Mouse (Mus musculus): ENCODE data around the gene Fat3. TPM values are rescaled to one million over a fixed set of nuclear protein-coding genes. Genes with fewer than 3 reads are reported as not detected.

The Fat3 gene
- polyA plus RNA-seq, 1 experiment from 2014 or later: 0.09 TPM

GRCm38 (mm10) chr9:15912735-15913134 lies 588.4 kb downstream of the Fat3 start:
- H3K27me3 ChIP-seq: peaks cover 10% of the 10 kb centered on the region
- in situ Hi-C loops (cut with MboI; ENCODE audit: low pct_unique_long_range_greater_than_20kb): no loop called here
- ChIA-PET POLR2A (no interaction called here), CTCF (interaction anchor here (1.0 kb wide), 1 partner anchor 13 kb away, joined by 3 read pairs; no protein-coding TSS in a partner anchor)
- DNase-seq (ENCODE audit: low read depth, low spot score) (peak; percentile 42), ATAC-seq (peak; percentile 85)
- TF ChIP-seq CTCF (IDR thresholded peaks at IDR 0.05): no peak

- in situ Hi-C loops (cut with MboI; ENCODE audit: low pct_unique_long_range_greater_than_20kb): no loop called here
- POLR2A ChIA-PET: interaction anchor here (0.7 kb wide), 1 partner anchor 16 kb away, joined by 3 read pairs; no protein-coding TSS in a partner anchor
These were observed 591.5 kb downstream of the Fat3 start for GRCm38 (mm10) chr9:15909397-15910113.

GRCm38 (mm10) chr9:15903948-15904750 lies 596.9 kb downstream of the Fat3 start:
- ChIA-PET CTCF (interaction anchor here (1.7 kb wide), 1 partner anchor 24 kb away, joined by 5 read pairs; no protein-coding TSS in a partner anchor), POLR2A (no interaction called here)
- in situ Hi-C loops (cut with MboI; ENCODE audit: low pct_unique_long_range_greater_than_20kb): no loop called here
- ATAC-seq (no peak), DNase-seq (ENCODE audit: low read depth, low spot score) (no peak)
- TF ChIP-seq CTCF (IDR thresholded peaks at IDR 0.05): no peak
- H3K27me3 ChIP-seq: peaks cover 29% of the 10 kb centered on the region

More at GRCm38 (mm10) chr9:15909397-15910113, 591.5 kb downstream of the Fat3 start:
- ATAC-seq: no peak
- TF ChIP-seq CTCF (IDR thresholded peaks at IDR 0.05): no peak
- peaks cover 16% of the 10 kb centered on the region for H3K27me3 ChIP-seq
- no peak for DNase-seq (ENCODE audit: low read depth, low spot score)
- CTCF ChIA-PET: interaction anchor here (1.4 to 1.5 kb wide), 2 partner anchors 11 to 29 kb away, joined by 4 read pairs; no protein-coding TSS in a partner anchor

- no peak for DNase-seq (ENCODE audit: low read depth, low spot score)
- ChIA-PET POLR2A (no interaction called here), CTCF (interaction anchor here (0.6 to 1.2 kb wide), 2 partner anchors 11 to 204 kb away, joined by 3 to 4 read pairs; no protein-coding TSS in a partner anchor)
- H3K27me3 ChIP-seq: peaks cover 33% of the 10 kb centered on the region
- no peak for ATAC-seq
- no peak for TF ChIP-seq CTCF (IDR thresholded peaks at IDR 0.05)
- in situ Hi-C loops (cut with MboI; ENCODE audit: low pct_unique_long_range_greater_than_20kb): no loop called here
These were observed 603.0 kb downstream of the Fat3 start for GRCm38 (mm10) chr9:15898112-15898511.

- CTCF ChIA-PET: no interaction called here
- no peak for DNase-seq (ENCODE audit: low read depth, low spot score)
- in situ Hi-C loops (cut with MboI; ENCODE audit: low pct_unique_long_range_greater_than_20kb): loop anchor here (10.0 kb wide), 1 partner anchor 522 kb away; no protein-coding TSS in a partner anchor
- TF ChIP-seq CTCF (IDR thresholded peaks at IDR 0.05): no peak
- H3K27me3 ChIP-seq: peaks cover 35% of the 10 kb centered on the region
- ATAC-seq: no peak
- POLR2A ChIA-PET: no interaction called here
These were observed 614.3 kb downstream of the Fat3 start for GRCm38 (mm10) chr9:15886756-15887155.

GRCm38 (mm10) chr9:15880754-15881153 lies 620.3 kb downstream of the Fat3 start:
- no peak for TF ChIP-seq CTCF (IDR thresholded peaks at IDR 0.05)
- H3K27me3 ChIP-seq: peaks cover 19% of the 10 kb centered on the region
- ATAC-seq: no peak
- POLR2A ChIA-PET: no interaction called here
- in situ Hi-C loops (cut with MboI; ENCODE audit: low pct_unique_long_range_greater_than_20kb): loop anchor here (10.0 kb wide), 1 partner anchor 516 kb away; no protein-coding TSS in a partner anchor
- CTCF ChIA-PET: interaction anchor here (1.0 to 1.8 kb wide), 6 partner anchors 10 to 199 kb away, joined by 3 to 6 read pairs (median 4); no protein-coding TSS in a partner anchor
- no peak for DNase-seq (ENCODE audit: low read depth, low spot score)

GRCm38 (mm10) chr9:15880160-15880603 lies 620.9 kb downstream of the Fat3 start:
- ChIA-PET CTCF (interaction anchor here (0.7 to 1.8 kb wide), 9 partner anchors 10 to 497 kb away, joined by 3 to 6 read pairs (median 3); no protein-coding TSS in a partner anchor), POLR2A (interaction anchor here (0.6 to 0.7 kb wide), 5 partner anchors 15 to 276 kb away, joined by 3 to 9 read pairs (median 6); no protein-coding TSS in a partner anchor)
- DNase-seq (ENCODE audit: low read depth, low spot score) (peak; percentile 10), ATAC-seq (no peak)
- in situ Hi-C loops (cut with MboI; ENCODE audit: low pct_unique_long_range_greater_than_20kb): loop anchor here (10.0 kb wide), 1 partner anchor 515 kb away; no protein-coding TSS in a partner anchor
- peaks cover 14% of the 10 kb centered on the region for H3K27me3 ChIP-seq
- peak; percentile 61 for TF ChIP-seq CTCF (IDR thresholded peaks at IDR 0.05)

GRCm38 (mm10) chr9:15874506-15875160 lies 626.5 kb downstream of the Fat3 start, which contains the start of gene Mtnr1b:
Mtnr1b (minus strand) TSS chr9:15874556.
- POLR2A ChIA-PET: no interaction called here
- ATAC-seq (no peak), DNase-seq (ENCODE audit: low read depth, low spot score) (no peak)
- CTCF ChIA-PET: no interaction called here
- H3K27me3 ChIP-seq: no peaks in the 10 kb centered on the region
- no peak for TF ChIP-seq CTCF (IDR thresholded peaks at IDR 0.05)
- in situ Hi-C loops (cut with MboI; ENCODE audit: low pct_unique_long_range_greater_than_20kb): loop anchor here (5.0 kb wide), 1 partner anchor 182 kb away; no protein-coding TSS in a partner anchor

DNA sequence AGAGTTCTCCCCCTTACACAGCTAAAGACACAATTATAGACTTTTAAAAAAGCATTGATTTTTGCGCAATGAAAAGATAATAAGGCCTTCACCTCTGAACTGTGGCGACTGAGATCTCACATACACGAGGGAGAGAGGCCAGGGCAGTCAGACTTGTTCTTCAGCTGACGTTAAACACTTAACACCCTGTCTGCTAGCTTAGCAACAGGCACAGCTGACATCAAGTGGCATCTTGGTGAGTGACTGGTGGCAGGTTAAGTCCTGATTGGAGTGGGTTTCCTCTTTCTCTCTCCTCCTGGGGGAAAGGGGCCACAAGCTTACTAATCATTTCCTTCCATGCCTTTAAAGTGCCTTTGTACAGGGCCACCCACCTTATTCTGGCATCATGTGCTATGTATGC lies 631.1 kb downstream of the Fat3 start:
- no peak for TF ChIP-seq CTCF (IDR thresholded peaks at IDR 0.05)
- ChIA-PET CTCF (interaction anchor here (1.1 kb wide), 1 partner anchor 10 kb away, joined by 3 read pairs; no protein-coding TSS in a partner anchor), POLR2A (no interaction called here)
- no peaks in the 10 kb centered on the region for H3K27me3 ChIP-seq
- in situ Hi-C loops (cut with MboI; ENCODE audit: low pct_unique_long_range_greater_than_20kb): loop anchor here (5.0 kb wide), 1 partner anchor 178 kb away; no protein-coding TSS in a partner anchor
- no peak for ATAC-seq
- DNase-seq (ENCODE audit: low read depth, low spot score): no peak

DNA sequence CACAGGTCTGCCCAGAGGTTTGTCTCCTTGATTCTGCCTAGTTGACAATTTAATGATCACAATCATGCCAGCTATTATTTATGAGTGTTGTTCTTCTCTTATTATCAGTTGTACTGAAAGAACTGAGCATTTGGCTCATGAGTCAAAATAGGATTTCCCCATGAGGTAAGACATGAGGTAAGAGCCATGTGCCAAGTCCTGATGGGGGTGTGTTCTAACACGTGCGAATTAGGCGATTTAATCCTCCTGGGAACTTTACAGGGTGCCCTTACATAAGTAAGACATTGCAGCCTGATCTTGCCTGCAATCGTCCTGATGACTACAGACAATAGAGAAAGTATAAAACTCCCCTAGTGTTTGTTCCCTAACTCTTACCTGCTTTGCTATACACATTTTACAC lies 631.6 kb downstream of the Fat3 start:
- ATAC-seq: no peak
- H3K27me3 ChIP-seq: no peaks in the 10 kb centered on the region
- POLR2A ChIA-PET: interaction anchor here (1.4 kb wide), 1 partner anchor 186 kb away, joined by 4 read pairs; no protein-coding TSS in a partner anchor
- TF ChIP-seq CTCF (IDR thresholded peaks at IDR 0.05): no peak
- in situ Hi-C loops (cut with MboI; ENCODE audit: low pct_unique_long_range_greater_than_20kb): no loop called here
- CTCF ChIA-PET: no interaction called here
- no peak for DNase-seq (ENCODE audit: low read depth, low spot score)
